Mouse (Mus musculus) urinary bladder, adult 18-20 months (tissue): ENCODE results near the gene L3mbtl1.

Source experiments
- DNase-seq, 2 experiments: peaks; one replicate each; pipeline ENCODE4 v3.0.0; 2022; ENCODE audit warnings: low spot score in 2 of 2, mixed read lengths in 2 of 2

Gene L3mbtl1

GRCm38 (mm10) chr2:162943931-162944330 lies 659 bp downstream of the L3mbtl1 start:
- DNase-seq, result no peak

GRCm38 (mm10) chr2:162946964-162947363 lies 3.7 kb downstream of the L3mbtl1 start:
- no peak for DNase-seq

- DNase-seq, result peak; percentile 17 to 47
These were observed 4.5 kb downstream of the L3mbtl1 start for GRCm38 (mm10) chr2:162947736-162948135.

GRCm38 (mm10) chr2:162948221-162948620 lies 4.9 kb downstream of the L3mbtl1 start:
- no peak for DNase-seq

GRCm38 (mm10) chr2:162950776-162951175 lies 7.5 kb downstream of the L3mbtl1 start:
- DNase-seq, result no peak

- DNase-seq, result no peak
These were observed 13.6 kb downstream of the L3mbtl1 start for GRCm38 (mm10) chr2:162956843-162957242.

- DNase-seq, result no peak
These were observed 18.0 kb downstream of the L3mbtl1 start for GRCm38 (mm10) chr2:162961321-162961720.

- no peak for DNase-seq
These were observed 23.5 kb downstream of the L3mbtl1 start for GRCm38 (mm10) chr2:162966734-162967133.

GRCm38 (mm10) chr2:162968357-162968756 lies 25.1 kb downstream of the L3mbtl1 start:
- DNase-seq, result no peak

GRCm38 (mm10) chr2:162969101-162969500 lies 25.8 kb downstream of the L3mbtl1 start:
- no peak for DNase-seq

- no peak for DNase-seq
These were observed 27.6 kb downstream of the L3mbtl1 start for GRCm38 (mm10) chr2:162970896-162971295.

GRCm38 (mm10) chr2:162972752-162973151 lies 29.5 kb downstream of the L3mbtl1 start:
- no peak for DNase-seq

- no peak for DNase-seq
These were observed 29.9 kb downstream of the L3mbtl1 start for GRCm38 (mm10) chr2:162973206-162973605.

- DNase-seq, result peak in 1 of 2 experiments; percentile 47
These were observed 30.4 kb downstream of the L3mbtl1 start for GRCm38 (mm10) chr2:162973637-162974036.

GRCm38 (mm10) chr2:162975157-162975775 lies 32.0 kb downstream of the L3mbtl1 start:
- no peak for DNase-seq

GRCm38 (mm10) chr2:162976001-162976400 lies 32.7 kb downstream of the L3mbtl1 start:
- DNase-seq, result no peak

GRCm38 (mm10) chr2:162984381-162984780 lies 41.1 kb downstream of the L3mbtl1 start:
- no peak for DNase-seq

GRCm38 (mm10) chr2:162985923-162986322 lies 42.7 kb downstream of the L3mbtl1 start:
- no peak for DNase-seq

- DNase-seq, result no peak
These were observed 43.5 kb downstream of the L3mbtl1 start for GRCm38 (mm10) chr2:162986764-162987163.

GRCm38 (mm10) chr2:162987218-162987617 lies 43.9 kb downstream of the L3mbtl1 start, which contains the start of gene Sgk2:
Sgk2 (plus strand) TSS chr2:162987330.
- peak in 1 of 2 experiments; percentile 39 for DNase-seq

- no peak for DNase-seq
These were observed 45.0 kb downstream of the L3mbtl1 start for GRCm38 (mm10) chr2:162988235-162988634.

- no peak for DNase-seq
These were observed 48.3 kb downstream of the L3mbtl1 start for GRCm38 (mm10) chr2:162991394-162992083.

GRCm38 (mm10) chr2:162992084-162992437 lies 48.8 kb downstream of the L3mbtl1 start:
- DNase-seq, result no peak
